Mouse (Mus musculus) T-cell, adult 2 months (primary cell): ENCODE measurements around the gene Pappa2.

Source experiments
- DNase-seq: peaks from one replicate; pipeline ENCODE4 v3.0.0; 2022; ENCODE audit warnings: low spot score

Gene Pappa2

GRCm38 (mm10) chr1:158897339-158897738, 83.0 kb downstream of the Pappa2 start:
- no peak for DNase-seq

- no peak for DNase-seq
These were observed 85.8 kb downstream of the Pappa2 start for GRCm38 (mm10) chr1:158894441-158894840.

GRCm38 (mm10) chr1:158875487-158875886, 104.8 kb downstream of the Pappa2 start:
- no peak for DNase-seq

GRCm38 (mm10) chr1:158874552-158875077, 105.7 kb downstream of the Pappa2 start:
- no peak for DNase-seq

GRCm38 (mm10) chr1:158873631-158874030, 106.7 kb downstream of the Pappa2 start:
- DNase-seq = no peak

GRCm38 (mm10) chr1:158871401-158871800, 108.9 kb downstream of the Pappa2 start:
- no peak for DNase-seq

GRCm38 (mm10) chr1:158860190-158860589, 120.1 kb downstream of the Pappa2 start:
- no peak for DNase-seq

- no peak for DNase-seq
These were observed 126.1 kb downstream of the Pappa2 start for GRCm38 (mm10) chr1:158853936-158854882.

GRCm38 (mm10) chr1:158852836-158853567, 127.3 kb downstream of the Pappa2 start:
- no peak for DNase-seq

GRCm38 (mm10) chr1:158850459-158850858, 129.8 kb downstream of the Pappa2 start:
- no peak for DNase-seq

GRCm38 (mm10) chr1:158844604-158845003, 135.7 kb downstream of the Pappa2 start:
- no peak for DNase-seq

- no peak for DNase-seq
These were observed 143.1 kb downstream of the Pappa2 start for GRCm38 (mm10) chr1:158837151-158837550.

- no peak for DNase-seq
These were observed 150.1 kb downstream of the Pappa2 start for GRCm38 (mm10) chr1:158830152-158830551.

GRCm38 (mm10) chr1:158827931-158828330, 152.4 kb downstream of the Pappa2 start:
- DNase-seq = no peak

GRCm38 (mm10) chr1:158819676-158820075, 160.6 kb downstream of the Pappa2 start:
- DNase-seq = no peak

GRCm38 (mm10) chr1:158816479-158816878, 163.8 kb downstream of the Pappa2 start:
- no peak for DNase-seq

GRCm38 (mm10) chr1:158811887-158812286, 168.4 kb downstream of the Pappa2 start:
- no peak for DNase-seq

- DNase-seq = no peak
These were observed 204.8 kb downstream of the Pappa2 start for GRCm38 (mm10) chr1:158775486-158775885.

GRCm38 (mm10) chr1:158773102-158773501, 207.2 kb downstream of the Pappa2 start:
- no peak for DNase-seq

- no peak for DNase-seq
These were observed 209.5 kb downstream of the Pappa2 start for GRCm38 (mm10) chr1:158770756-158771155.

GRCm38 (mm10) chr1:158770036-158770655, 210.1 kb downstream of the Pappa2 start:
- DNase-seq = no peak

- DNase-seq = no peak
These were observed 214.4 kb downstream of the Pappa2 start for GRCm38 (mm10) chr1:158765842-158766241.
